Mouse (Mus musculus) embryo, embryonic 11.5 days (tissue): ENCODE measurements around the gene Pdpk1.
"Not testable (repeated sequence)": the region's sequence is repeated elsewhere in the genome, so short reads cannot be mapped to it uniquely, and the experiment has no call there.

ENCODE experiments used
- DNase-seq: peaks from one replicate; pipeline ENCODE4 v3.0.0-alpha.2; 2012; ENCODE audit warnings: low read depth, low spot score

Gene Pdpk1

DNA sequence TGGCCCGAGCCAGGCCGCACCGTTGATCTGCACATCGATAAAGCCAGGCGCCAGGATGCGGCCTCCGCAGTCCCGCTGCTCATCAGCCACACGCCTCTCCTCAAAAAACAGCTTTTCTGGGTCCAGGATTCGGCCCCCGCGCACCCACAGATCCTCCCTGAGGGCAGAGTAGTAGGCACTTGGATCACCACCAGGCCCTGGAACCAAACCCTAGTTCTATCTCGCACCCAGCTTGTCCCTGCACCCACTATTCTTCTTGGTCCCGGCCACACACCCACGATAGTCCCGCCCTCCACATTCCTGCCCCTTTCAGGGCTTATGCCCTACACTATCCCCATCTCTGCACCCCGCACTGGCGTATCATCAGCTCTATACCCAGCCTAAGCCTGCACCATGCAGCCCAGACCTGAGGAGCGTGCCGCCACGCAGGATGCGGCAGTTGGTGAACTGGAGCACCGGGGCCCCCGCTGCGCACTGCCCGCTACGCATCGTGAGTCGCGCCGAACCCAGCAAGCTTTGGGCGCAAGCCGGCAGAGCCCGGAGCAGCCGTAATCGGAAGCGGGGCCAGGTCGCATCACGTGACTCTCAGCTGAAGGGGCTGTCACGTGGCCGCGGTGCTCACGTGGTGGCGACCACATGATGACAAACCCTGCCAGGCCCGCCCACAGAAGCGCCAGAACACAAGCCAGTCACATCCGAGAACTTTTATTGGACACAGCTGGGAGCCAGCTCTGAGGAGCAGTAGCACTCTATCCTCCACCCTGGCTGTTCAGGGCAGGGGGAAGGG, 12.6 kb upstream of the Pdpk1 start, which contains the start of gene Amdhd2:
Gene Amdhd2 (minus strand): TSS at position 591 of the 787 bp plus-strand sequence.
- DNase-seq: peak; percentile 97

DNA sequence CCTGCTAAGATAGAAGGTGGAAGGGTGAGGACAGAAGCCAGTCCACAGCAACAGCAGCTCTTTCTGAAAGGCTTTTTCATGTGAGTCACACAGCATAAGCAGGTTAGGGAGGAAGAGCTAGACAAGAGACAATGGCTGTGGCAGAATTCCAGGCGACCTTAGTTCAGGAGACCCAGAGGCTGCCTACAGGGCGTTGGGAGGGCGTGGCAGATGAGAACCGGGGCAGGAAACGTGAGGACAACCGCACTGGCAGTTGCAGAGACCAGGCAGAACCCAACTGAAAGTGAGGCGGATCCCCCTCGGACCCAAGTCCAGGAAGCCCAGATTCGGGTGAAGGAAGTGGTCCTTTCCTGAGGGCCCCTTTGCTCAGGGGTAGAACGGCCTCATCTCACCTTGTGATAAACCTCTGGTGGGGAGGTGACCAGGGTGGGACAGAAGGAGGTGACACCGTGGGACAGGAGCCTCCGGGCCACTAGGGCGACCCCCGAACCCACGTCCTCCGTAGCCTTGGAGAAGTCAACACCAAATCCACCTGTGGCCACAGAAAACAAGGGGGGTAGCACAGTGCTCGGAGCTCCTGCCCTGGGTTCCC, 12.0 kb upstream of the Pdpk1 start:
- no peak for DNase-seq

DNA sequence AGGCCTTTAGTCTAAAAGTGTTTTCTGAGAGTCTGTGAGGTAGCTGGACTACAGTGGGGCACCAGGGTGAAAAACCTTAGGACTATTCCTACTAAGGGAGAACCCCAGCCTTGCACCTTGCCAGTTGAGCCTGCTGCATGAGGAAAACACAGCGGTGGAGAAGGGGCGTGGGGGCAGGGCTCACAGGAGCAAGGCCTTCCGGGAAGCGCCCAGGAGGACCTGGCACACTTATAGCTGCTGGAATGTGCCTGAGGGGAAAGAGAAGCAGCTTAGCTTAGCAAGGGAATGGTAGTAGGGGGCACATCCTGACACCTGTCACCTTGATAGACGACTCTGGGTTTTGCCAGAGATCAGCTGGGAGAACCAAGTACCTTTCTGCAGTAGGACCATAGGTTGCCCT, 10.7 kb upstream of the Pdpk1 start:
- no peak for DNase-seq

DNA sequence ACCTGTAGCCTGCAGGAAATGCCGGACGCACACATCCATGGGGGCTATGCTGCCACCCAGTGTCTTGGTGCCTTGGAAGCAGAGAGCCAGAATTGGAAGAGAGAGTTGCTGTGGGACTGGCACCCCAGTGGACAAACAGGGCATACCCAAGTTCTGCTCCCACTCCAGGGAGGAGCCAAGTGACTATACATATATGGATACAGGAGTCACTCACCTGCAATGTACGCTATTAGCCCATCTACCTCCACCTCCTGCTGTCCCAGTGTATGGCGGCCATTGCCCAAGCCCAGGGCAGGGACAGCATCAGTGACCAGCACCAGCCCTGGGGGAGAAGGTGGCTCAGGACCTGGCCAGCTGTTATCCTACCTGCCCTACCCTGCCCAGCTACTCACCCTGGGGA, 6.8 kb upstream of the Pdpk1 start:
- no peak for DNase-seq

DNA sequence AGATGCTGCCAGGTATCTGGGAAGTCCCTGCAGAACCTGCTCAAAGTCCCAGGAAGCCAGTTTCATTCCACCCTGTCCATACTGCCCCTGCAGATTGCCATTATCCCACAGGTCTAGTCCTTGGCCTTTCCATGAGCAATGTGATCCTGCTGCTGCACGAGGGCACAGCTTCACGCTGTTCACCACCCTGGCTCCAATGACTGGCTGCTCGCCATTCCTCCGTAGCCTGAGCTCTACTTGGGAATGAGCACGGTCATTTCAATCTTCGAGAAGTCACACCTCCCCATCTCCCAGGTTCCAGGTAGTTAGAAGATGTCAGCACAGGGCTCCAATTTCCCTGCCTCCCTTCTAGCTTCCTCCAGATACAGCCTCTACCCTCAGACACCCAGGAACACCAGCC, 6.4 kb upstream of the Pdpk1 start:
- no peak for DNase-seq

DNA sequence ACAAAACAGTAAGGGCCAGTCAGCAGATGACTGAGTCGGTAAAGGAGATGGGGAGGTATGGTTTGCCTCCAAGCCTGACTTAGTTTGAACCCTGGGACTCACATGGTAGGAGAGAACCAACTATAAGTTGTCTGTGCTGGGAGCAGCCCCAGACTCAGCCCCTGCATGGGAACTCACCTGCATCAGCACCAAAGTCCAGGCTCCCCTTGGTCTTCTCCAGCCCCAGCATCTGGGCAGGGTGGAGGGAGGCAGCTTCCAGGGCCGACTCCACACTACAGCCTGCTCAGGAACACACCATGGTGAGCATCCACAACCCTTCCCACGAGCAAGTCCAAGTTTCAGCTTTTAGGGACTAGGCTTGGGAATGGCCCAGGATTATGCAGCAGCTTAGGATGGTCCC, 5.7 kb upstream of the Pdpk1 start:
- no peak for DNase-seq

DNA sequence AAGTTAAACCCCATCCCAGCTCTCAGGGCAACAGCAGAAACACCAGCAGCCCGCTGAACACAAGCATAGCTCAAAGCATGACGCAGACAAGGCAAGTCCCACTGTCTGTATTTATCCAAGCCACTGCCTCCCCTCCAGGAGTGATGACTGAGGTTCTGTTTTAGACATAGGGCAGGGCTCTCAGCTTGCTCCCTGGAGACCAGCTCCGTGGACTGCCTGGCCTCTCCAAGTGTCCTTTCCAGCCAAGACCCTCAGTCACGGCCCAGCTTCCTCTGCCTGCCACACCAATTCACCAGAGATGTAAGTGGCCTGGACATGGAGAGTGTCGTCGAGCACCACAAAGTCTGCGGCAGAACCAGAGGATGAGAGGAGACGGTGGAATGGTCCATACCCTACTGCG, 5.0 kb upstream of the Pdpk1 start:
- DNase-seq: no peak

DNA sequence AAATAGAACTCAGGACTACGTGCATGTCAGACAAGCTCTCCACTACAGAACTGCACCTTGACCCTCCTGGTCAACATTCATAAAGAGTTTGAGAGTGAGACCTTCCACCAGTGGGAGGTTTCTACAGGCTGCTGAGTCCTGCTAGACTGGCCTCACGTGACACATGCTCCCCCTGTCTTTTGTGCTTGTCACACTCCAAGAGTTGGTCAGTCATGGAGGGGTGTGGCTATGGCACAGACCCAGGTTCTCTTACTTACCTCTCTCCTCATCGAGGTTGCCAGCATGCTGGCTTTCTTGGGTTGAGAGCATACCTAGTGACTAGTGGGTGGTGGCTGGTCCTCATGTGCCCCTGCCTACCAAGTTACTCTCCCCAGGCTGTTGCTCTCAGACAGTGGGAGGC, 3.7 kb upstream of the Pdpk1 start:
- DNase-seq: no peak

DNA sequence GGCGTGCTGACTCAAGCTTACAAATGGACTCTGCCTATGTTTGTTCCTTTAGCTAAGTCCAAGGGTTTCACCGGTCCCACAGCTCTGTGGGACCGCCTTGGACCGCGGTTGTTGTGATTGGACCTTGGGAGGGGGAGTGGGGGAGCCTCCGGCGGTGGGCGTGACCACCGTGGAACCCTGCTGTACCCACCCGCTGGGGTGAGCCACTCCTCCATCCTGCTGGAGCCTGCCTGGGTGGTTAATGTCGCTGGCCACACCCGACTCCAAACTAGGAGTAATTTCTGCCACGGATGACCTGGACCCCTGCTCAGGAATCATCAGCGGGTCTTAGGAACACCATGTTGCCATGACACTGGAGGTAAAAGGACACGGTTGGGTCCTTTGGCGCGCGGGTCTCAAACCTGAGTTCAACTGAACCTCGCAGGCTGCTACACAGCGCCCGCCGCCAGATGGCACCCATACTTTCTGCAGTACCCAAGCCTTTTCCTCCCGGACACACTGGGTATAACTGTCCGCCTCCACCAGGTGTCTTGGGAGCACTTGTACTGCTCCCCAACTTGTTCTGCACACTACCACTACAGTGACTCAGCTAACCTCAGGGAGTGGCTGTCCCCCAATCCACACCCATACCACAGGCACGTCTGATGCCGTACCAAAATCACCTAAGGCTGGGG, 1.3 kb upstream of the Pdpk1 start:
- DNase-seq: peak; percentile 69

DNA sequence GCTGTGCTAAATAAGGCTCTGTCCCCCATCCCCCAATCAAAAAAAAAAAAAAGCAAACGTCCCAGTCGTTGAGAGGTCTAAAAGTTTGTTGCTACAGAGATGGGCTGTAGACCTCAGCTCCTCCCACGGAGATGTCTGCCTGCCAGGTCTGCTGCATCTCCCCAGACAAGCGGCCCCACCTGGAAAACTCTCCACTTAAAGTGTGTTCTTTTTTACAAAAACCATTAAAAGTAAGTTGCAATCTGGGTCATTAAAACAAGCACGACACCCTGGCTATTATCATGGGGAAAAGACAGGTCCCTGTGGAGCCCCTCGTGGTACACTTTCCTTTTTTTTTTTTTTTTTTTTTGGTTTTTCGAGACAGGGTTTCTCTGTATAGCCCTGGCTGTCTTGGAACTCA, 658 bp upstream of the Pdpk1 start:
- DNase-seq: no peak

DNA sequence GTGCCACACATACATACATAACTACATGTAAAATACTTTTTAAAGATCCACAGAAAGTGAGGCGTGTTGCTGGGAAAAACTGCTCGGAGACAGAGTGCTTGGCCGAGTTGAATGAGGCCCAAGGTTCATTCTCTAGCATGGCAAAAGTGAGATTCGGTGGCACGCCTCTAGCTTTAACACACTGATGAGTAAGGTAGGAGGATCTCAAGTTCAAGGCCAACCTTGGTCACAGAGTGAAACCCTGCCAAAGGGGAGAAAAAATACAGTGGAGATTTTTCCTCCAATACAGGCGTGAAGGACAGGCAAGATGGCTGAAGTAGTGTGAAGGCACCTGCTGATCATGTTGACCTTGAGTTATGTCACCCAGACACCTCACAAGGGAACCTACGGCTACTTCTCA, 1.3 kb downstream of the Pdpk1 start:
- DNase-seq: no peak

DNA sequence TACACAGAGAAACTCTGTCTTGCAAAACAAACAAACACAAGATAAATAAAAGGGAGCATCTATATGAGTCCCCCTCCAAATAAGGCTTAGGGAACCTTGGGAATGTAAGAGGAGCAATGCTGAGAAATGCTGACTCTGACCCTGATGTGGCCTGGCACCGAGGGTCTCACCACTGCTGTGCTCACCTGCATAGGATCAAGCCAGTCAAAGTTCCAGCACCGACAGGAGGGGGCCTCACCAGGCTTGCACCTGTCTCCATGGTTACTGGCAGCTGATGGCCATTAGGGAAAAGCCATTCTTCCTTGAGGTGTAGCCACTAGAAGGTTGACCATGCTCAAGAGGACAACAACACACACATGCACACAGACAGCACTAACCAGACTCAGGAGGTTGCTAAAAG, 7.8 kb downstream of the Pdpk1 start:
- DNase-seq: no peak

DNA sequence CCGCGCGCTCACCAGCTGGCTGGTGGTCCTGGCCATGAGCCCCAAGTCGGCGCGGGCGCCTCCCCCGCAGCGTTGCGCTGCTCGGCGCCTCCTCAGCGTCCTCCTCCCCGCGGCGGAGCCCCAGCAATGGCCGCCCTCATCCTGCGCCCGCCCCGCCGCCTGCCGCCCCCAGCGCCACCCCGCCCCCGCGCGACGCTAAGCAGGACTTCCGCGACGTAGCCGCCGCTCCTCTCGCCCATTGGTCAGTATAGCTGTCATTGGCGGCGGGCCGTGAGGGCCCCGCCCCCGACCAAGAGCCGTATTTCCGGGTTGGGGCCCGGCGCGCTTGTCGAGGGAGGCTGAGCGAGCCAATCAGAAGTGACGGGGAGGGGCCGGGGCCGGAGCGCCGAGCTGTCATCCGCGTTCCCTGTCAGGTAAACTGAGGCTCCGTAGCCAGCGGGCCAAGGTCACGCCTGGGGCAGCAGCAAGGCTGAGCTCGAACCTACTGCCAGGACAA, 9.3 kb downstream of the Pdpk1 start:
- peak; percentile 95 for DNase-seq

DNA sequence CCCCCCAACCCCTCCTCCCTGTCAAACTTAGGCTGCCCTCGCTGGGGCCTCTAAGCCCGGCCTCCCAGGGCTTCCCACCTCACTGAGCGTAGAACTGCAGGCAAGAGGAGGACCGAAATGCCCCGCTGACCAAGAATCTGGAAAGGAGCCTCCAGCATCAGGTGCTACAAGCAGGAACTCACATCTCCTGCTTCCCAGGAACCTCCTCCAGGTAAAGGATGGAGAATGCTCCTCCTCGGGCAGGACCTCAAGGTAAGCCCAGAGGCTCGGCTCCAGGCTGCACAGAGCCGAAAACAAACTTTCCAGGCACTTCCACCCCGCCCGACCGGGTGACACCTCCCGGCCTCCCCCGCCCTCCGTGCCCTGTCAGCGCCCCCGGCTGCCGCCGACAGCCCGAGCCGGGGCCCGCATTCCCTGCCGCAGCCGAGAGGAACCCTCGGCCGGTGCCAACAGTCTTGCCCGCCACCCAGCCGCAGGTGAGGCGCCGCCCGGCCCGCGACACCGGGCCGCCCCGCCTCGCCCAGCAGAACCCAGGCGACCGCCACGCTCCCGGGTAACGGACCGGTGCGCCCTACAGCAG, 9.8 kb downstream of the Pdpk1 start:
- DNase-seq: no peak

DNA sequence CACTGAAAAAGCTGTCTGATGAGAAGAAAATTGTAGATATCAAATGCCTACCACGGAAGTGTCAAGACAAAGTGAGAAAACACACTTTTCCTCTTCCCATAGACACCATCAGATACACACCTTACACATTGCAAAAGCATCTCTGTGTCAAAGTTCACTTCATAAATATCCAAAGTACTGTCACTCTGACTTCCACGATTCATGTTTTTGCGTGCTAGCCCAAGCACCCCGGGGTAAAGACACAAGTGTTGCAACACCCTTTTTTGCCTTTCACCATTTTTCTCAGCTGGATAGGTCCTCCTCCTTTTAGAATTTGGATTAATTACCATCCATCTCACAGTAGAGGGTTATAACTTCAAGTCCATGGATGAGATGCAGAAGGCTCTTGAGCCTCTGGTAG, 10.8 kb downstream of the Pdpk1 start:
- DNase-seq: no peak

DNA sequence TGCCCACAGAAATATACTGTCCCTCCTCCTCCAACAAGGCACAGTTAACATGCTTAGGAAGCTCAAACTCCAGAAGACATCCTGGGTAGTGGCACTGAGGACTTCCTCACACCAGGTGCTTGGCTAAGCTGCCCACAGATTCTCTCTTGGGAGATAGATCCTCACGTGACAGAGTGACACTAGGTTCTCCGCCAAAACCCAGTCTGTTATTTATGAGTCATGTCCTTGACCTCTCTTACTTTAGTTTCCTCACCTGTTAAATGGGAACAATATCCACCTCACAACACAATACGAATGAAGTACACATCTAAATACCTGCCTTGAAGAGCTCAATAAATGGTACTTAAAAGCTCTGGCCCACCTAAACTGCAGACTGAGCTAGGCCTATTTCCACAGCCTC, 11.5 kb downstream of the Pdpk1 start:
- DNase-seq: no peak

DNA sequence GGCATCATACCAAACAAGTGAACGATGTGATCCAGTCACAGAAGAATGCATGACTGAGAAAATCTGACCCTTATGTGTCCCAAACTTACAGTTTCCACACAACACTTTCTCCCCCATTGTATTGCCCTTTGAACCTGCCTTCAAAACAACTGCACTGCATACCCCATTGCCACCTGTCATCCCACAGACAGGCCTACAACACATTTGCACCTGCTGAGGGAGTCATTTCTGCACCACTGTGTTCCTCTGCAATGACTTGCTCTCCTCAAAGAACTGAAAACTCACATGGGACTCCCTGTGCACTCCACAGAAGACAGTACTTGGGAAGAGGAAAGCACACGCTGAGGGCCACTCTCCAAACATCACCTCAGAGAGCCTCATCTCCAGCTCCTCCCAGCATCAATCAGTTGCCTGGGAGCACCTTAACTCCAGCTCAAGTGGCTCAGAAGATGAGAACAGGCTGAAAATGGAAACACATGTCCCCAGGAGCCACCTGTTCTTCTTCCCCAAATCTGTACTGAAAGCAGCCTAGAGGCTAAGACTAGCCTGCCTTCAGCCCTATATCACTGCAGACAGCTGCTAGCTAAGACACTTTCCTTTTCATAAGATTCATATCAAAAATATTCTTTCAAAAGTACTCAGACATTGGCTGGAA, 13.4 kb downstream of the Pdpk1 start:
- DNase-seq: no peak

DNA sequence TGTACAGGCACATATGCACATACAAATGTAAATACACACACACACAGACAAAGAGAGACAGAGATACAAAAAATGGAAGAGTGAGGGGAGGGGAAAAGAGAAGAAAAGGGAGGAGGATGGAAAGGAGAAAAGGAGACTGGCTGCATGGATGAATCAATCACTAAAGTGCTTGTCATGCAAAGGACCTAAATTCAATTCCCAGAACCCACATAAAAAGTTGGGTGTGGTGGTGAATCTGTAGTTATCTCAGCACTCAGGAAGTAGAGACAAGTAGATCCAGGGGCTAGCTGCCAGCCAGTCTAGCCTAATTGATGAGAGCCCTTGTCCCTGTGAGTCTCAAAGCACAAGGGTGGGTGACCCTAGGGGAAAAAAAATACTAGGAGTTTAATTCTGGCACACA, 16.7 kb downstream of the Pdpk1 start:
- no peak for DNase-seq

DNA sequence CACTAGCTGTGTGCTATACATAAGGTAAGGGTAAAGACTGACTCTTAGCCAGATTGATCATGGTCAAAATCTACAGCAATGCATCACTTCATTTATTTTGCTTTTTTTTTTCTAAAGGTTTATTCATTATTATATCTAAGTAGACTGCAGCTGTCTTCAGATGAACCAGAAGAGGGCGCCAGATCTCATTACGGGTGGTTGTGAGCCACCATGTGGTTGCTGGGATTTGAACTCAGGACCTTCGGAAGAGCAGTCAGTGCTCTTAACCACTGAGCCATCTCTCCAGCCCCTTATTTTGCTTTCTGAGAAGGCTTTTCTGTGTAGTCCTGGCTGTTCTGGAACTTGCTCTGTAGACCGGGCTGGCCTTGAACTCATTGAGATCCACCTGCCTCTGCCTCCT, 17.8 kb downstream of the Pdpk1 start:
- not testable (repeated sequence) for DNase-seq

DNA sequence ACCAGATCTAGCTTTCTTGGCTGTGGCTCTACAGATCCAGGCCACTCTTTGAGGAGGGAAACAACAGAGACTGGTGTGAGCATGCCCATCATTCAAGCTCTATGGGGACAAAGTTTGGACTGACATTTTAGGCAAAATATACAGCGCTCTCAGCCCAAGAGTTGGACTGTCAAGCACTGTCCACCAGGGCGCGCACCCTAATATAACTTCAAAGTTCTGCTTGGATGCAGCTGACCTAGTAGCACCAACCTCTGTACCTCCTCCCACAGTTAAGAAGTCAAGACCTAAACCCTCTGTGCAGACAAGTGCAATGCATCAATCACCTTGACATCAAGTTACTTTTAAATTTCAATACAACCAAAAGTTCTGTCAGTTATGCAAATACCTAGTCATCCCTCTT, 19.2 kb downstream of the Pdpk1 start:
- no peak for DNase-seq

DNA sequence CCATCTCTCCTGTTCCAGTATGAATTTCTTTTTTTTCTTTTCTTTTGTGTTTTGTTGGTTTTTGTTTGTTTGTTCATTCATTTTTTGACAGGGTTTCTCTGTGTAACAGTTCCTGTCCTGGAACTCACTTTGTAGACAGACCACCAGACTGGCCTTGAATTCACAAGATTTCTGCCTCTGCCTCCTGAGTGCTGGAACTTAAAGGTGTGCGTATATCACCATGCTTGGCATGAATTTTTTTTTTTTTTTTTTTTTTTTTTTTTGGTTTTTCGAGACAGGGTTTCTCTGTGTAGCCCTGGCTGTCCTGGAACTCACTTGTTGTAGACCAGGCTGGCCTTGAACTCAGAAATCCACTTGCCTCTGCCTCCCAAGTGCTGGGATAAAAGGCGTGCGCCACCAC, 21.5 kb downstream of the Pdpk1 start:
- not testable (repeated sequence) for DNase-seq

DNA sequence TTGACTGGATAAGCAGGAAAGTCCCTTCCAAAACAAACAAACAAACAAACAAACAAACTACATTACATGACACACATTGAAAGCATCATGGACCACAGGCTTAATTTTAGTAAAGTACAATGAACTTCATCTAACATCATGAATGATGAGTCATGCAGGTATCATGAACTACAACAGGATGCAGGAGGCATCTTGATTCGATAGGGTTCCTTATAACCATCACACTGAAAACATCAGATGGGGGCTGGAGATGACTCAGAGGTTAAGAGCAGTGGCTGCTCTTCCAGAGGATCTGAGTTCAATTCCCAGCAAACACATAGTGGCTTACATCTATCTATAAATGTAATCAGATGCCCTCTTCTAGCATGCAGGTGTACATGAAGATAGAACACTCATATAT, 23.1 kb downstream of the Pdpk1 start:
- no peak for DNase-seq
